Mouse (Mus musculus): ENCODE measurements around the gene Ssh2. TPM values are rescaled to one million over a fixed set of nuclear protein-coding genes. Genes with fewer than 3 reads are reported as not detected.

The Ssh2 gene
- polyA plus RNA-seq, 1 experiment from 2014 or later = 3.0 TPM

- peak; percentile 40 for ATAC-seq (ENCODE audit: low FRiP score, low TSS enrichment)
- no peak for TF ChIP-seq EP300 (optimal IDR thresholded peaks at IDR 0.05)
- TF ChIP-seq CTCF (IDR thresholded peaks at IDR 0.05; ENCODE audit: low read depth) = peak; percentile 33; the same call in 1 of the 2 replicates
Observed at GRCm38 (mm10) chr11:77493512-77494343, 277.6 kb downstream of the Ssh2 start, which contains the start of gene Git1. Gene Git1, plus strand, starts transcription at chr11:77493562.

GRCm38 (mm10) chr11:77494344-77494676 is 278.2 kb downstream of the Ssh2 start:
- WGBS = 26% methylated on average over 4 of the region's 4 CpGs
- peaks cover 16% of the 10 kb centered on the region for H3K4me1 ChIP-seq (replicated peaks; ENCODE audit: control insufficient read depth, insufficient read depth)
- H3K36me3 ChIP-seq (ENCODE audit: control insufficient read depth, insufficient read depth, low read length) = no peaks in the 10 kb centered on the region; the same call in 1 of the 2 replicates
- H3K27me3 ChIP-seq (ENCODE audit: control insufficient read depth, insufficient read depth, low read length) = no peaks in the 10 kb centered on the region
- no peak for DNase-seq (ENCODE audit: low spot score)
- no peak for TF ChIP-seq CTCF (IDR thresholded peaks at IDR 0.05; ENCODE audit: low read depth)
- no peak for TF ChIP-seq EP300 (optimal IDR thresholded peaks at IDR 0.05)
- no peaks in the 10 kb centered on the region for H3K9me3 ChIP-seq (ENCODE audit: control insufficient read depth, low read length)
- H3K9ac ChIP-seq (ENCODE audit: low read length) = peak overlapping the region; percentile 91
- peak overlapping the region; percentile 95 for H3K27ac ChIP-seq (replicated peaks)
- peak overlapping the region; percentile 91 for H3K4me2 ChIP-seq (replicated peaks; ENCODE audit: low read depth)
- H3K4me3 ChIP-seq (ENCODE audit: low read depth, low read length) = peak overlapping the region; percentile 82
- no peak for ATAC-seq (ENCODE audit: low FRiP score, low TSS enrichment)

More at GRCm38 (mm10) chr11:77493512-77494343, 277.6 kb downstream of the Ssh2 start, which contains the start of gene Git1:
- Histone ChIP-seq H3K4me1 (replicated peaks; ENCODE audit: control insufficient read depth, insufficient read depth) (peaks cover 18% of the 10 kb centered on the region), H3K27ac (replicated peaks) (peak within 1 kb of the TSS; percentile 95), H3K9ac (ENCODE audit: low read length) (peak within 1 kb of the TSS; percentile 91), H3K27me3 (ENCODE audit: control insufficient read depth, insufficient read depth, low read length) (no peaks in the 10 kb centered on the region), H3K9me3 (ENCODE audit: control insufficient read depth, low read length) (no peaks in the 10 kb centered on the region), H3K4me2 (replicated peaks; ENCODE audit: low read depth) (peak within 1 kb of the TSS; percentile 91), H3K4me3 (ENCODE audit: low read depth, low read length) (peak within 1 kb of the TSS; percentile 82), H3K36me3 (ENCODE audit: control insufficient read depth, insufficient read depth, low read length) (no peaks in the 10 kb centered on the region)
- under 1% methylated on average over 48 of the region's 74 CpGs for WGBS
- peak; percentile 59 for DNase-seq (ENCODE audit: low spot score)

GRCm38 (mm10) chr11:77494782-77495181 is 278.7 kb downstream of the Ssh2 start:
- Histone ChIP-seq H3K4me1 (replicated peaks; ENCODE audit: control insufficient read depth, insufficient read depth) (peaks cover 16% of the 10 kb centered on the region), H3K9me3 (ENCODE audit: control insufficient read depth, low read length) (no peaks in the 10 kb centered on the region), H3K36me3 (ENCODE audit: control insufficient read depth, insufficient read depth, low read length) (peaks cover under 1% of the 10 kb centered on the region; the same call in 1 of the 2 replicates), H3K27me3 (ENCODE audit: control insufficient read depth, insufficient read depth, low read length) (no peaks in the 10 kb centered on the region), H3K4me3 (ENCODE audit: low read depth, low read length) (peak overlapping the region; percentile 82; the same call in 1 of the 2 replicates), H3K9ac (ENCODE audit: low read length) (0 out of 2 replicates have a peak overlapping the region, but pooled peaks have one; percentile 91), H3K27ac (replicated peaks) (0 out of 2 replicates have a peak overlapping the region, but pooled peaks have one; percentile 8), H3K4me2 (replicated peaks; ENCODE audit: low read depth) (peak overlapping the region; percentile 91)
- TF ChIP-seq EP300 (optimal IDR thresholded peaks at IDR 0.05) (no peak), CTCF (IDR thresholded peaks at IDR 0.05; ENCODE audit: low read depth) (no peak)
- 66% methylated on average over 6 of the region's 6 CpGs for WGBS
- DNase-seq (ENCODE audit: low spot score) (no peak), ATAC-seq (ENCODE audit: low FRiP score, low TSS enrichment) (no peak)

- Histone ChIP-seq H3K9me3 (ENCODE audit: control insufficient read depth, low read length) (no peaks in the 10 kb centered on the region), H3K27me3 (ENCODE audit: control insufficient read depth, insufficient read depth, low read length) (no peaks in the 10 kb centered on the region), H3K4me3 (ENCODE audit: low read depth, low read length) (no peak overlapping the region), H3K27ac (replicated peaks) (0 out of 2 replicates have a peak overlapping the region, but pooled peaks have one; percentile 4), H3K4me1 (replicated peaks; ENCODE audit: control insufficient read depth, insufficient read depth) (peaks cover 17% of the 10 kb centered on the region), H3K4me2 (replicated peaks; ENCODE audit: low read depth) (no peak overlapping the region), H3K9ac (ENCODE audit: low read length) (no peak overlapping the region), H3K36me3 (ENCODE audit: control insufficient read depth, insufficient read depth, low read length) (peaks cover 6% of the 10 kb centered on the region; the same call in 1 of the 2 replicates)
- DNase-seq (ENCODE audit: low spot score) = no peak
- no peak for TF ChIP-seq EP300 (optimal IDR thresholded peaks at IDR 0.05)
- ATAC-seq (ENCODE audit: low FRiP score, low TSS enrichment) = no peak
Observed at GRCm38 (mm10) chr11:77495507-77495906, 279.4 kb downstream of the Ssh2 start.

- Histone ChIP-seq H3K9me3 (ENCODE audit: control insufficient read depth, low read length) (no peaks in the 10 kb centered on the region), H3K27me3 (ENCODE audit: control insufficient read depth, insufficient read depth, low read length) (no peaks in the 10 kb centered on the region), H3K27ac (replicated peaks) (peak overlapping the region; percentile 81), H3K9ac (ENCODE audit: low read length) (no peak overlapping the region), H3K4me2 (replicated peaks; ENCODE audit: low read depth) (no peak overlapping the region), H3K36me3 (ENCODE audit: control insufficient read depth, insufficient read depth, low read length) (peaks cover 6% of the 10 kb centered on the region; the same call in 1 of the 2 replicates), H3K4me1 (replicated peaks; ENCODE audit: control insufficient read depth, insufficient read depth) (peaks cover 12% of the 10 kb centered on the region), H3K4me3 (ENCODE audit: low read depth, low read length) (no peak overlapping the region)
- WGBS = 35% methylated on average over 6 of the region's 6 CpGs
- ATAC-seq (ENCODE audit: low FRiP score, low TSS enrichment) (no peak), DNase-seq (ENCODE audit: low spot score) (peak; percentile 72)
- TF ChIP-seq EP300 (optimal IDR thresholded peaks at IDR 0.05) = no peak
- TF ChIP-seq CTCF (IDR thresholded peaks at IDR 0.05; ENCODE audit: low read depth) = peak; percentile 63
Observed at GRCm38 (mm10) chr11:77497341-77497756, 281.3 kb downstream of the Ssh2 start.

GRCm38 (mm10) chr11:77497851-77498250 is 281.8 kb downstream of the Ssh2 start:
- TF ChIP-seq EP300 (optimal IDR thresholded peaks at IDR 0.05) (no peak), CTCF (IDR thresholded peaks at IDR 0.05; ENCODE audit: low read depth) (no peak)
- peak overlapping the region; percentile 28; the same call in 1 of the 2 replicates for H3K9ac ChIP-seq (ENCODE audit: low read length)
- H3K4me3 ChIP-seq (ENCODE audit: low read depth, low read length) = no peak overlapping the region
- WGBS = 64% methylated on average over 4 of the region's 4 CpGs
- ATAC-seq (ENCODE audit: low FRiP score, low TSS enrichment) = no peak; the same call in 1 of the 2 replicates
- H3K4me2 ChIP-seq (replicated peaks; ENCODE audit: low read depth) = no peak overlapping the region
- peaks cover 6% of the 10 kb centered on the region for H3K36me3 ChIP-seq (ENCODE audit: control insufficient read depth, insufficient read depth, low read length)
- H3K27ac ChIP-seq (replicated peaks) = peak overlapping the region; percentile 81
- H3K4me1 ChIP-seq (replicated peaks; ENCODE audit: control insufficient read depth, insufficient read depth) = peaks cover 12% of the 10 kb centered on the region
- DNase-seq (ENCODE audit: low spot score) = no peak
- H3K27me3 ChIP-seq (ENCODE audit: control insufficient read depth, insufficient read depth, low read length) = no peaks in the 10 kb centered on the region
- H3K9me3 ChIP-seq (ENCODE audit: control insufficient read depth, low read length) = no peaks in the 10 kb centered on the region
